Mouse (Mus musculus) stomach, embryonic 16.5 days (tissue): ENCODE data around the gene Maml3. TPM values are rescaled to one million over a fixed set of nuclear protein-coding genes. Genes with fewer than 3 reads are reported as not detected.

ENCODE experiments used
- ATAC-seq: fragments of 200-750 bp; cut with Nextera tagmentation; 2 replicates; pipeline ENCODE4 v1.8.0; 2017; ENCODE audit warnings: moderate number of reproducible peaks, moderate TSS enrichment; ENCODE audit not compliant: insufficient read depth, low FRiP score
- H3K27ac ChIP-seq: fragments of 300-500 bp; sonication (generic); 2 replicates; pipeline ENCODE4 v1.5.1; 2014; ENCODE audit warnings: low read length
- H3K27me3 ChIP-seq: fragments of 300-500 bp; sonication (generic); 2 replicates; pipeline ENCODE4 v1.6.1; 2014; ENCODE audit warnings: low read length, control low read depth, mixed read lengths; ENCODE audit not compliant: control insufficient read depth, insufficient read depth
- H3K36me3 ChIP-seq: fragments of 300-500 bp; sonication (generic); 2 replicates; pipeline ENCODE4 v1.6.1; 2014; ENCODE audit warnings: low read length; ENCODE audit not compliant: control insufficient read depth, insufficient read depth
- H3K4me1 ChIP-seq: fragments of 300-500 bp; sonication (generic); 2 replicates; pipeline ENCODE4 v1.6.1; 2014; ENCODE audit warnings: low read length, control low read depth, mixed read lengths; ENCODE audit not compliant: control insufficient read depth, insufficient read depth
- H3K4me2 ChIP-seq: fragments of 300-500 bp; sonication (generic); 2 replicates; pipeline ENCODE4 v1.6.1; 2014; ENCODE audit warnings: low read depth, low read length, mixed read lengths
- H3K4me3 ChIP-seq: fragments of 300-500 bp; sonication (generic); replicated peaks from 2 replicates; pipeline ENCODE4 v1.5.1; 2014; ENCODE audit warnings: mild to moderate bottlenecking, low read length
- H3K9ac ChIP-seq: fragments of 300-500 bp; sonication (generic); 2 replicates; pipeline ENCODE4 v1.6.1; 2014; ENCODE audit warnings: low read length
- H3K9me3 ChIP-seq: fragments of 300-500 bp; sonication (generic); replicated peaks from 2 replicates; pipeline ENCODE4 v1.6.1; 2016; ENCODE audit warnings: low read length, control low read depth; ENCODE audit not compliant: control insufficient read depth
- WGBS: fragments of 180-500 bp; shearing (Covaris S2); extraction: QIAGEN DNeasy Blood & Tissue Kit; methylation state at CpG from one replicate; pipeline ENCODE4 v1.1.7; 2014; 5-methylcytosine and 5-hydroxymethylcytosine counted together
- polyA plus RNA-seq: library from polyadenylated mRNA; unstranded; fragments of >200 nt; fragmentation: Nextera tagmentation; extraction: Ambion mirVana; gene quantifications from 2 replicates; pipeline ENCODE4 v1.2.1, GENCODE M21; 2015

Maml3 gene
- polyA plus RNA-seq, 1 experiment from 2014 or later, result 5.0 TPM

DNA sequence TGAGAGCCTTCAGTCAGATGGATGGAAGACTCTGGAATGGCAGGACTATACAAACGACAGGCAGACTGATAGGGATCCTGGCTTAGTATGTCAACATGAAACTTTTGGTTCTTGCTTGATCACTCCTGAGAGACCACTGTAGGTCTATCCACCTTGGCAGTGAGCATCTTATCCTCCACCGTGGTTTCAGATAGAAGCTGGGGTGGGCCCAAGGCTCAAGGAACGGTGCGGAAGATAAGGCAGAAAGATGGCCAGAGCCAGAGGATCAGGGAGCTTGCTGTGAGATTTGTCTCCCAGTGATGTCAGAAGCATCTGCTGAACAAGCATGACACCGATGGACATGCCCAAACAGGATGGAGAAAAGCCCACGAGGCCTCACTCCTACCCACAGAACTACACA, 362.5 kb downstream of the Maml3 start:
- H3K36me3 ChIP-seq, result no peaks in the 10 kb centered on the region
- H3K9ac ChIP-seq, result no peak overlapping the region
- H3K27ac ChIP-seq, result no peak overlapping the region
- no peaks in the 10 kb centered on the region for H3K4me1 ChIP-seq
- no peak overlapping the region for H3K4me3 ChIP-seq
- no peak for ATAC-seq
- H3K27me3 ChIP-seq, result no peaks in the 10 kb centered on the region
- H3K9me3 ChIP-seq, result no peaks in the 10 kb centered on the region
- H3K4me2 ChIP-seq, result no peak overlapping the region
- WGBS, result 79% methylated on average over 6 of the region's 6 CpGs

DNA sequence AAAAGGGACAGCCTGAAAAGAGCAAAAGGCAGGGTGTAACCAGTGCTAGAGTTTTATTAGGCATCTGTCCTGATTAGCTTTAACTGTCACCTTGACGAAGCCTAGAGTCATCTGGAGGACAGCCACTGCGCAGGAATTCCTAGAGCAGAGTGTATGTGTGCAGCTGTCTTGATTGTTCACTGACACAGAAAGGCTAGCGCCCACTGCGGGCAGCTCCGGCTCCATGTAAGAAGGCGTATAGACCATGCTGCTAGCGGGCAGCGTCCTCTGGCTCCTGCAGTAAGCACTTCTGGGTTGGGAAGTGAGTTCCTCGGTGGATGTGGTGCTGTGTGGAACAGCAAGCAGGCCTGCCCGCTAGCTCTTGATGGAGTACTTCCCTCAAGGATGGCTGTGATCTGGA, 363.1 kb downstream of the Maml3 start:
- Histone ChIP-seq H3K9ac (no peak overlapping the region), H3K27me3 (no peaks in the 10 kb centered on the region), H3K9me3 (no peaks in the 10 kb centered on the region), H3K4me2 (no peak overlapping the region), H3K36me3 (no peaks in the 10 kb centered on the region), H3K4me3 (no peak overlapping the region), H3K27ac (no peak overlapping the region), H3K4me1 (no peaks in the 10 kb centered on the region)
- WGBS, result 73% methylated on average over 10 of the region's 10 CpGs
- ATAC-seq, result no peak

GRCm38 (mm10) chr3:51739835-51740112, 365.1 kb downstream of the Maml3 start:
- H3K4me1 ChIP-seq, result no peaks in the 10 kb centered on the region
- ATAC-seq, result no peak
- H3K9ac ChIP-seq, result 0 out of 2 replicates have a peak overlapping the region, but pooled peaks have one; percentile 8
- no peaks in the 10 kb centered on the region for H3K36me3 ChIP-seq
- no peaks in the 10 kb centered on the region for H3K9me3 ChIP-seq
- H3K4me2 ChIP-seq, result no peak overlapping the region
- H3K27me3 ChIP-seq, result no peaks in the 10 kb centered on the region
- no peak overlapping the region for H3K4me3 ChIP-seq
- no peak overlapping the region for H3K27ac ChIP-seq

GRCm38 (mm10) chr3:51739049-51739834, 365.6 kb downstream of the Maml3 start:
- H3K9me3 ChIP-seq, result no peaks in the 10 kb centered on the region
- H3K4me2 ChIP-seq, result no peak overlapping the region
- peak; percentile 69; the same call in 1 of the 2 replicates for ATAC-seq
- no peaks in the 10 kb centered on the region for H3K4me1 ChIP-seq
- 0 out of 2 replicates have a peak overlapping the region, but pooled peaks have one; percentile 8 for H3K9ac ChIP-seq
- no peaks in the 10 kb centered on the region for H3K27me3 ChIP-seq
- H3K4me3 ChIP-seq, result no peak overlapping the region
- WGBS, result 18% methylated on average over 12 of the region's 12 CpGs
- 0 out of 2 replicates have a peak overlapping the region, but pooled peaks have one; percentile 0 for H3K27ac ChIP-seq
- H3K36me3 ChIP-seq, result no peaks in the 10 kb centered on the region

DNA sequence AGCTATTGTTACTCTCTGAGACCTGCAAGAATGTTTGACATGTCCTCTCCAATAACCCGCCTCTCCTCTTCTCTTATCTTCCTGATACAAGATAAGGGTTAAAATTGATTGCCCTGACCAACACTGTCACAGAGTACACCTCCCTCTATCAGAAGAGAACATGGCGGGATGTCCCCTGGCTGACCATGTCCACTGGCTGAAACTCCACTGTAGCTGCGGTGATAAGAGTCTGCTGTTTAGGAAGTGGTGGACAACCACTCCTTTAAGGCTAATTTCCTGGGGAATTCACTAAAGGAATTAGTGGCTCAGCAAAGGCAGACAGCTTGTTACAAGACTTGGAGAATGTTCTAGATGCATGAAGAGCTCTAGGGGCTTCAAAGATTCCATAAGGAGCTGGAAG, 371.2 kb downstream of the Maml3 start:
- Histone ChIP-seq H3K9ac (no peak overlapping the region), H3K27me3 (no peaks in the 10 kb centered on the region), H3K27ac (no peak overlapping the region), H3K4me3 (no peak overlapping the region), H3K4me1 (peaks cover 4% of the 10 kb centered on the region; the same call in 1 of the 2 replicates), H3K36me3 (no peaks in the 10 kb centered on the region), H3K4me2 (no peak overlapping the region), H3K9me3 (no peaks in the 10 kb centered on the region)
- ATAC-seq, result no peak
- WGBS, result 79% methylated on average over 3 of the region's 3 CpGs

GRCm38 (mm10) chr3:51731949-51732636, 372.8 kb downstream of the Maml3 start:
- no peak overlapping the region for H3K4me3 ChIP-seq
- H3K36me3 ChIP-seq, result no peaks in the 10 kb centered on the region
- H3K9ac ChIP-seq, result no peak overlapping the region
- no peak overlapping the region for H3K4me2 ChIP-seq
- no peak overlapping the region for H3K27ac ChIP-seq
- H3K27me3 ChIP-seq, result no peaks in the 10 kb centered on the region
- no peaks in the 10 kb centered on the region for H3K9me3 ChIP-seq
- WGBS, result 86% methylated on average over 16 of the region's 16 CpGs
- H3K4me1 ChIP-seq, result peaks cover 13% of the 10 kb centered on the region
- ATAC-seq, result no peak

GRCm38 (mm10) chr3:51730662-51731061, 374.2 kb downstream of the Maml3 start:
- peaks cover 13% of the 10 kb centered on the region for H3K4me1 ChIP-seq
- no peak overlapping the region for H3K27ac ChIP-seq
- H3K9ac ChIP-seq, result no peak overlapping the region
- 81% methylated on average over 7 of the region's 7 CpGs for WGBS
- H3K36me3 ChIP-seq, result no peaks in the 10 kb centered on the region
- no peak for ATAC-seq
- no peaks in the 10 kb centered on the region for H3K27me3 ChIP-seq
- H3K4me2 ChIP-seq, result no peak overlapping the region
- H3K9me3 ChIP-seq, result no peaks in the 10 kb centered on the region
- no peak overlapping the region for H3K4me3 ChIP-seq

- Histone ChIP-seq H3K27me3 (no peaks in the 10 kb centered on the region), H3K27ac (no peak overlapping the region), H3K9me3 (no peaks in the 10 kb centered on the region), H3K4me1 (peaks cover 13% of the 10 kb centered on the region), H3K4me3 (no peak overlapping the region), H3K4me2 (no peak overlapping the region), H3K36me3 (no peaks in the 10 kb centered on the region), H3K9ac (no peak overlapping the region)
- ATAC-seq, result no peak
- WGBS, result 72% methylated on average over 14 of the region's 14 CpGs
Observed at GRCm38 (mm10) chr3:51729109-51729918, 375.6 kb downstream of the Maml3 start.

DNA sequence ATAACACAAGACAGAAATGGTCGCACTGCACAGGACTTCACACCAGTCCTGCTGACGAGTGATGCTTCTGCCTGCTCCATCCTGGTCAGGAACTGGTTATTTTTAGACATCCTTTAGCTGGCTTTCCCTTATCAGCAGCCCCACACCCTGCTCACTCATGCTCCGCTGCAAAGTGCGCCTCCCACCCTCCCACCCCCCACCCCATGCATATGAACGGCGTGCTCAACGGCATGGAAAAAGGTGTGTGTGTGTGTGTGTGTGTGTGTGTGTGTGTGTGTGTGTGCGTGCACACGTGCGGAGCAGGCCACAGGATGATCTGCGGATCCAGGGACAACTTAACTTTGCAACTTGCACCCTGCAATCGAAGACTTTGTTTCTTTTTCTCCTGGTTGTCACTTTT, 376.4 kb downstream of the Maml3 start:
- no peak overlapping the region for H3K4me2 ChIP-seq
- peaks cover 13% of the 10 kb centered on the region for H3K4me1 ChIP-seq
- ATAC-seq, result peak; percentile 82

More for the DNA sequence above, 376.4 kb downstream of the Maml3 start:
- H3K36me3 ChIP-seq, result no peaks in the 10 kb centered on the region
- 46% methylated on average over 12 of the region's 12 CpGs for whole genome bisulfite sequencing
- no peaks in the 10 kb centered on the region for H3K9me3 ChIP-seq
- no peaks in the 10 kb centered on the region for H3K27me3 ChIP-seq
- H3K4me3 ChIP-seq, result no peak overlapping the region
- H3K9ac ChIP-seq, result no peak overlapping the region; the same call in 1 of the 2 replicates
- H3K27ac ChIP-seq, result no peak overlapping the region
